Mouse (Mus musculus): ENCODE measurements at regions not wholly inside any gene's neighbourhood (a gene's known extent, or its start where the extent isn't known, plus 50 kb on each side); places are given as distances from the start of the nearest gene placed in this dataset.
"Not testable (repeated sequence)": the region's sequence is repeated elsewhere in the genome, so short reads cannot be mapped to it uniquely, and the experiment has no call there.

- not testable (repeated sequence) for DNase-seq (ENCODE audit: low spot score in 2 of 2)
These were observed 231.1 kb upstream of the Olfr1507 start for GRCm38 (mm10) chr14:52726680-52727079.

- not testable (repeated sequence) for DNase-seq (ENCODE audit: low spot score in 2 of 2)
These were observed 229.4 kb upstream of the Olfr1507 start for GRCm38 (mm10) chr14:52724988-52725387.

DNA sequence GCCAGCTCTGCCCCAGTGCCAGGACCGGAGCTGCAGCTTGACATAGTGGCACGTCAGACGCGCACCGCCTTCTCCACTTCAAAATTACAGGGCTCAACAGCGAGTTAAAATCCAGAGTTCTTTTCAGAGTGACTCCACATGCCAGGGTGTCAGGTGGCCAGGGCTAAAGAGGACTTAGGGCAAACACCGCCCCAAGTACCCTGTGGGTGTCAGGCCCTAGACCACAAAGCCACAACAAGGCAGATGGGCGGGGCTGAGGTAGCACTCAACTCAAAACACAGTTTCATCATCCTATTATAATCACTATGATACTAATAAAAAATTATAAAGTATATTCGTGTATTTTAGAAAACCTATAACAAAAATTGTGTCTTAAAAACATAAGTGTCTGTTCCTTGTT, 225.1 kb upstream of the Olfr1507 start:
- DNase-seq (ENCODE audit: low spot score in 2 of 2), result no peak

GRCm38 (mm10) chr14:52700851-52701250, 205.3 kb upstream of the Olfr1507 start:
- DNase-seq (ENCODE audit: low spot score in 2 of 2), result not testable (repeated sequence)

DNA sequence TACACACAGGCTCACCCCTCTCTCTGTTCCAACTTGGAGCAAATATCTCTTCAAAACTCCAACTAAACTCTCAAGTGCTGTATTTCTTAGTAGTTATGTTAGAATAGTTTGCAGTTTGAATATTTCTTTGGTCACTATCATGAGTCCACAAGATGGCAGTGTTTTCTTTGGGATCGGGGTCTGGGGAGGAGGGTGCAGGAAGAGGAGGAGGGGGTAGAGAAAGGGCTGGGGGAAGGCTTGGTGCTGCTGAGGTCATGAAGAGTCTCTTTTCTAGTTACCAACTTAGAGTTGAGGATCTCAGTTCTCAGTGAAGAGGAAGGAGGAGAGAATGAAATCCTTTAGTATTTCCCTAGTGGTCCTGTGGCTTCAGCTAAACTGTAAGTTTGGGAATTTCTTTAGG, 188.1 kb upstream of the Olfr1507 start:
- DNase-seq (ENCODE audit: low spot score in 2 of 2), result not testable (repeated sequence)

- DNase-seq (ENCODE audit: low spot score in 2 of 2), result no peak
These were observed 158.8 kb upstream of the Olfr1507 start for GRCm38 (mm10) chr14:52654355-52654754.

GRCm38 (mm10) chr14:52638179-52638578, 142.6 kb upstream of the Olfr1507 start:
- DNase-seq (ENCODE audit: low spot score in 2 of 2), result no peak

DNA sequence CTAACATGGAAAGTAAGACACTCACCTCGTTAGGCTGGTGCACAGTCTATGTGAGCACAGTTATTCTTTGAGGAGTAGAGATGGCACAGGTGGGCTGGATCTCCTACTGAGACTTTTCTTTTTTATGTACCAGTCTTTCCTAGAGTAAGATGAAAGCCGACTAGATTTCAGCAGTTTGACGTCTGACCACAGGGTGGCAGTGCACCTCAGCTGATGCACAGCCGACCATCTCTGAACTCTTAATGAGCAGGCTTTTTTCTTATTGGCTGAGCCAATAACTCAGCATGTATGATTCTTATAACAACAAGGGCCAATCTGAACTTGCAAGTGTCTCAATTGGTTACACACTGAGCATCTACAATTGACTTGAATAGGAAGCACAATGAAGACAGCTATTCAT, 126.6 kb upstream of the Olfr1507 start:
- peak; percentile 2 to 8 for DNase-seq (ENCODE audit: low spot score in 2 of 2)

DNA sequence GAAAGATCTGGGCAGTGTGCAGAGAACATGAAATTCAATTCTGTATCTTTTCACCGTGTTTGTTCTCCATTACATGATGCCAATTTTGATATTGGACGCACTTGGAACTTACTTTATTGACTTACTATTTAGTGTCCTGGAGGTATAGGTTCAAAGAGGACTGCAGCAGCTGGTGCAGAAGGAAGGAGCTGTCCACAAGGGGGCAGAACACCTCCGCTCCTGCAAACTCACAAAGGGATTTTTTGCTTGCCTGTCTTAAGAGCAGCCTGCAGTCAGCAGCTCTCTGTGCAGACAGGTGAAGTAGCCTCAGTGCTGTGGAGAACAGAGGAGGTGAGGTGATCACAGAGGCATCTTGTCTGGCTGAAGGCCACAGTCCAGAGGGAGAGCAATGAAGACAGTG, 84.8 kb upstream of the Olfr1507 start:
- DNase-seq (ENCODE audit: low spot score in 2 of 2), result peak; percentile 2 to 4

GRCm38 (mm10) chr14:52566920-52567319, 71.4 kb upstream of the Olfr1507 start:
- no peak for DNase-seq (ENCODE audit: low spot score in 2 of 2)

GRCm38 (mm10) chr14:52565606-52566005, 70.1 kb upstream of the Olfr1507 start:
- no peak for DNase-seq (ENCODE audit: low spot score in 2 of 2)

DNA sequence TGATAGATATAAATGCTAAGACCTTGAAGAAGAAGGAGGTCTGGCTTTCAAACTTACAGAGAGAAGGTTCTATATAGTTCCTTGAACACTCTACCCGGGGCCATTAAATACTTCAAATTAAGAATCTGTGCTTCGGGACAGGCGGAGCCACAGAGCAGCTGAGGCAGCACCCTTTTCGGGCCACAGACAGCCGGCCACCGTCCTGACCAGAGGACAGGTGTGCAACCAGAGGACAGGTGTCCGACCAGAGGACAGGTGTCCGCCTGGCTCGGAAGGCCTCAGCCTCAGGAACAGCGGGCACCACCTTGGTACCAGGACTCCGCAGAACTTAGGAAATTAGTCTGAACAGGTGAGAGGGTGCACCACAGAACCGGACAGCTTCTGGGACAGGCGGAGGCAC, 60.8 kb upstream of the Olfr1507 start:
- DNase-seq (ENCODE audit: low spot score in 2 of 2), result not testable (repeated sequence)

DNA sequence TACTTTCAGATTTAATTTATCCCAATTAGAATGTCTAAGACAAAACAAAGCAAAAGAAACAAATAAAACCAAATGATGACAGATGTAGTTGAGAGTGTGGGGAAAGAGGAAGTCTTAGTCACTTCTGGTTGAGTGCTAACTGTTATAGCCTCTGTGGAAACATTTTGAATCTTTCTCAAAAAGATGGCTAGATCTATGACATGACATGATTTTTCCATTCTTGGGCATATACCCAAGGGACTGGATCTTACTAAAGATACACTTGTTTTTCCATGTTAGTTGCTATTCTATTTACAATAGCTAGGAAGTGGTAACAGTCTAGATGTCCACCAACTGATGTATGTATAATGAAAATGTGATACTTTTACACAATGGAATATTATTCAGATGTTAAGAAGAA, 57.9 kb upstream of the Olfr1507 start:
- no peak for DNase-seq (ENCODE audit: low spot score in 2 of 2)

- no peak for DNase-seq (ENCODE audit: low spot score in 2 of 2)
These were observed 52.4 kb upstream of the Olfr1507 start for GRCm38 (mm10) chr14:52547933-52548332.
